Mouse (Mus musculus): ENCODE results near the gene Morf4l1.
"Not testable (repeated sequence)": the region's sequence is repeated elsewhere in the genome, so short reads cannot be mapped to it uniquely, and the experiment has no call there.

The Morf4l1 gene

DNA sequence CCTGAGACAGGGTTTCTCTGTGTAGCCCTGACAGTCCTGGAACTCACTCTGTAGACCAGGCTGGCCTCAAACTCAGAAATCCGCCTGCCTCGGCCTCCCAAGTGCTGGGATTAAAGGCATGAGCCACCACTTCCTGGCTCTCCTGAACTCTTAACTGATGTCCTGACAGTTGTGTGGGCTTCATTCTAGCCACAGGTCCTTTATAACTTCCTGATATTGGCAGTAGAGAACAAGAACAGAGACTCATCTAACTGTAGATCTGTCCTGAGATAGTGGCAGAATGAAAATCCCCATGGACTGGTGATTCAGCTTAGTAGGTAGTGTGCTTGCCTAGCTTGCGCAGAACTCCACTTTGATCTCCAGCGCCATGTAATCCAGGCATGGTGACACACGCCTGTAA lies 53.6 kb downstream of the Morf4l1 start:
- DNase-seq (ENCODE audit: low spot score in 2 of 2): not testable (repeated sequence)

DNA sequence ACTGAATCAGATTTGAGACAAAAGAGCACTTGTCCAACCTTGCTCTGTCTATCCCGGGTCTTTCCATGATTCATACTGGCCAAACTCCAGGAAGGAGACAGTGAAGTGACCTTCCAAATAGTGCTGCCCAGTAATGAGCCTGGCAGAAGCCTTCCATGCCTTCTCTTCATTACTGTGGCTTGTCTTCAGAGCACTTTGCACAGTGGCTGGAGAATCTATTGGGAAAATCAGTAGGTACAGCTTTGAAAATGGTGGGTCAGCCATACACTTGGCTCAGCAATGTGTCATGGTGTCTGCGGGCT lies 54.0 kb downstream of the Morf4l1 start:
- DNase-seq (ENCODE audit: low spot score in 2 of 2): no peak

GRCm38 (mm10) chr9:90059828-90060573 lies 54.6 kb downstream of the Morf4l1 start:
- DNase-seq (ENCODE audit: low spot score in 2 of 2): no peak

DNA sequence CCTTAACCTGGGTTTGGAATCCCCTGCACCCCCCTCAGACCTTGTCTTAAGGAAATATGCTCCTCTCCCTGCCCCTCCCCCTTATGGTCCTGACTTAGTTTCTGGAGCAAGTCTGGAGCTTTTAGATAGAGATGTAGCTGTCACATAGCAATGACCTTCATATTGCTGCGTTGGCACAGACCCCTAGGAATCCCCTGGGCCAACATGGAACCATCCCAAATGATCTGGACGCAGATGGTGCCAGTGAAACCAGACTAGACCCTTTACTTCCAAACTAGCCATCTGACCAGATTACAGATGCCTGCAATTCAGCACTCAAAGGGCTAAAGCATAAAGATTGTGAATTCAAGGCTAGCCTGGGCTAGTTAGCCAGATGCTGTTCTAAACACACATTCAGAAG lies 57.9 kb downstream of the Morf4l1 start:
- no peak for DNase-seq (ENCODE audit: low spot score in 2 of 2)

- no peak for DNase-seq (ENCODE audit: low spot score in 2 of 2)
These were observed 58.7 kb downstream of the Morf4l1 start for GRCm38 (mm10) chr9:90055911-90056310.

GRCm38 (mm10) chr9:90055409-90055808 lies 59.2 kb downstream of the Morf4l1 start:
- DNase-seq (ENCODE audit: low spot score in 2 of 2): no peak

- DNase-seq (ENCODE audit: low spot score in 2 of 2): peak; percentile 68
These were observed 60.0 kb downstream of the Morf4l1 start for GRCm38 (mm10) chr9:90054371-90055145.

DNA sequence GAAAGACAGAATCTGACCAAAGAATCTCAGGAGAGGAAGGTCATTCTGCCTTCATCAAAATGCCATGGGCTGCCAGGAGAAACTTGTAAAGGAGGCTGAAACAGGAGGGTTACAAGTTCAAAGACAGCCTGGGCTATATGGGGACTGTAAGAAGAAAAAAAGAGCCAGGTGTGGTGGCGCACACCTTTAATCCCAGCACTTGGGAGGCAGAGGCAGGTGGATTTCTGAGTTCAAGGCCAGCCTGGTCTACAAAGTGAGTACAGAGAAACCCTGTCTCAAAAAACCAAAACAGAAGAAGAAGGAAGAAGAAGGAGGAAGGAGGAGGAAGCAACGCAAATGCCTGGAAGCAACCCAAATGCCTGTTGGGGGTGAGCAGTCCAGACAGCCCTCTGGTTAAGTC lies 60.7 kb downstream of the Morf4l1 start, which contains the start of gene Ctsh:
TSS of gene Ctsh (plus strand) at position 301 of the 400 bp plus-strand sequence.
- no peak for DNase-seq (ENCODE audit: low spot score in 2 of 2)

GRCm38 (mm10) chr9:90047937-90048627 lies 66.5 kb downstream of the Morf4l1 start:
- no peak for DNase-seq (ENCODE audit: low spot score in 2 of 2)

GRCm38 (mm10) chr9:90045191-90045590 lies 69.4 kb downstream of the Morf4l1 start:
- DNase-seq (ENCODE audit: low spot score in 2 of 2): no peak

GRCm38 (mm10) chr9:90042906-90043305 lies 71.7 kb downstream of the Morf4l1 start:
- DNase-seq (ENCODE audit: low spot score in 2 of 2): not testable (repeated sequence)
